Mouse (Mus musculus): Measurements from ENCODE around the gene Pdzd2. TPM values are rescaled to one million over a fixed set of nuclear protein-coding genes. Genes with fewer than 3 reads are reported as not detected.

Gene Pdzd2
- polyA plus RNA-seq, 1 experiment from 2014 or later: 3.3 TPM

GRCm38 (mm10) chr15:12738301-12739093, 1.2 kb downstream of the Pdzd2 start:
- DNase-seq (ENCODE audit: low spot score) (no peak), ATAC-seq (no peak)
- peak overlapping the region; percentile 57 for H3K4me3 ChIP-seq (ENCODE audit: low read depth, low read length)
- H3K27ac ChIP-seq (ENCODE audit: low read depth, low read length): no peak overlapping the region
- H3K4me2 ChIP-seq (ENCODE audit: low read length): peak overlapping the region; percentile 82
- no peaks in the 10 kb centered on the region for H3K4me1 ChIP-seq (ENCODE audit: control insufficient read depth, insufficient read depth, low read length)
- no peaks in the 10 kb centered on the region; the same call in 1 of the 2 replicates for H3K27me3 ChIP-seq (replicated peaks; ENCODE audit: control insufficient read depth, insufficient read depth, low read length)
- peak overlapping the region; percentile 65; the same call in 1 of the 2 replicates for H3K9ac ChIP-seq (ENCODE audit: low read length)
- 40% methylated on average over 10 of the region's 10 CpGs for WGBS
- no peaks in the 10 kb centered on the region for H3K9me3 ChIP-seq (replicated peaks; ENCODE audit: control insufficient read depth, low read length)
- no peaks in the 10 kb centered on the region for H3K36me3 ChIP-seq (ENCODE audit: control insufficient read depth, insufficient read depth, low read length)

- H3K27me3 ChIP-seq (replicated peaks; ENCODE audit: control insufficient read depth, insufficient read depth, low read length): no peaks in the 10 kb centered on the region; the same call in 1 of the 2 replicates
- no peak for DNase-seq (ENCODE audit: low spot score)
- H3K9me3 ChIP-seq (replicated peaks; ENCODE audit: control insufficient read depth, low read length): no peaks in the 10 kb centered on the region
- no peak overlapping the region for H3K4me2 ChIP-seq (ENCODE audit: low read length)
- ATAC-seq: no peak
- H3K4me3 ChIP-seq (ENCODE audit: low read depth, low read length): no peak overlapping the region
- WGBS: 31% methylated on average over 2 of the region's 2 CpGs
- H3K27ac ChIP-seq (ENCODE audit: low read depth, low read length): no peak overlapping the region
- no peaks in the 10 kb centered on the region for H3K36me3 ChIP-seq (ENCODE audit: control insufficient read depth, insufficient read depth, low read length)
- no peaks in the 10 kb centered on the region for H3K4me1 ChIP-seq (ENCODE audit: control insufficient read depth, insufficient read depth, low read length)
- H3K9ac ChIP-seq (ENCODE audit: low read length): no peak overlapping the region
Observed at GRCm38 (mm10) chr15:12735208-12735607, 4.5 kb downstream of the Pdzd2 start.

GRCm38 (mm10) chr15:12734221-12734620, 5.5 kb downstream of the Pdzd2 start:
- Histone ChIP-seq H3K36me3 (ENCODE audit: control insufficient read depth, insufficient read depth, low read length) (no peaks in the 10 kb centered on the region), H3K4me2 (ENCODE audit: low read length) (no peak overlapping the region), H3K4me1 (ENCODE audit: control insufficient read depth, insufficient read depth, low read length) (no peaks in the 10 kb centered on the region), H3K4me3 (ENCODE audit: low read depth, low read length) (no peak overlapping the region), H3K27ac (ENCODE audit: low read depth, low read length) (no peak overlapping the region), H3K9ac (ENCODE audit: low read length) (no peak overlapping the region), H3K27me3 (replicated peaks; ENCODE audit: control insufficient read depth, insufficient read depth, low read length) (no peaks in the 10 kb centered on the region; the same call in 1 of the 2 replicates), H3K9me3 (replicated peaks; ENCODE audit: control insufficient read depth, low read length) (no peaks in the 10 kb centered on the region)
- no peak for ATAC-seq
- WGBS: 77% methylated on average over 4 of the region's 4 CpGs
- DNase-seq (ENCODE audit: low spot score): no peak

GRCm38 (mm10) chr15:12732613-12733012, 7.1 kb downstream of the Pdzd2 start:
- no peaks in the 10 kb centered on the region for H3K27me3 ChIP-seq (replicated peaks; ENCODE audit: control insufficient read depth, insufficient read depth, low read length)
- H3K9ac ChIP-seq (ENCODE audit: low read length): no peak overlapping the region
- H3K27ac ChIP-seq (ENCODE audit: low read depth, low read length): no peak overlapping the region
- WGBS: 86% methylated on average over 11 of the region's 11 CpGs
- no peaks in the 10 kb centered on the region for H3K4me1 ChIP-seq (ENCODE audit: control insufficient read depth, insufficient read depth, low read length)
- no peak for ATAC-seq
- no peaks in the 10 kb centered on the region for H3K36me3 ChIP-seq (ENCODE audit: control insufficient read depth, insufficient read depth, low read length)
- H3K4me3 ChIP-seq (ENCODE audit: low read depth, low read length): no peak overlapping the region
- no peak overlapping the region for H3K4me2 ChIP-seq (ENCODE audit: low read length)
- no peaks in the 10 kb centered on the region for H3K9me3 ChIP-seq (replicated peaks; ENCODE audit: control insufficient read depth, low read length)
- no peak for DNase-seq (ENCODE audit: low spot score)

GRCm38 (mm10) chr15:12728381-12728780, 11.3 kb downstream of the Pdzd2 start:
- DNase-seq (ENCODE audit: low spot score): no peak
- ATAC-seq: no peak
- WGBS: 82% methylated on average over 4 of the region's 4 CpGs
- no peaks in the 10 kb centered on the region for H3K4me1 ChIP-seq (ENCODE audit: control insufficient read depth, insufficient read depth, low read length)
- no peaks in the 10 kb centered on the region for H3K27me3 ChIP-seq (replicated peaks; ENCODE audit: control insufficient read depth, insufficient read depth, low read length)
- H3K36me3 ChIP-seq (ENCODE audit: control insufficient read depth, insufficient read depth, low read length): no peaks in the 10 kb centered on the region
- H3K9me3 ChIP-seq (replicated peaks; ENCODE audit: control insufficient read depth, low read length): no peaks in the 10 kb centered on the region
- H3K4me2 ChIP-seq (ENCODE audit: low read length): no peak overlapping the region
- H3K4me3 ChIP-seq (ENCODE audit: low read depth, low read length): no peak overlapping the region
- H3K9ac ChIP-seq (ENCODE audit: low read length): no peak overlapping the region
- no peak overlapping the region for H3K27ac ChIP-seq (ENCODE audit: low read depth, low read length)

GRCm38 (mm10) chr15:12725256-12725655, 14.5 kb downstream of the Pdzd2 start:
- ATAC-seq (no peak), DNase-seq (ENCODE audit: low spot score) (no peak)
- no peaks in the 10 kb centered on the region for H3K36me3 ChIP-seq (ENCODE audit: control insufficient read depth, insufficient read depth, low read length)
- no peaks in the 10 kb centered on the region for H3K9me3 ChIP-seq (replicated peaks; ENCODE audit: control insufficient read depth, low read length)
- H3K4me2 ChIP-seq (ENCODE audit: low read length): no peak overlapping the region
- H3K4me1 ChIP-seq (ENCODE audit: control insufficient read depth, insufficient read depth, low read length): no peaks in the 10 kb centered on the region
- no peak overlapping the region for H3K4me3 ChIP-seq (ENCODE audit: low read depth, low read length)
- H3K9ac ChIP-seq (ENCODE audit: low read length): no peak overlapping the region
- H3K27me3 ChIP-seq (replicated peaks; ENCODE audit: control insufficient read depth, insufficient read depth, low read length): no peaks in the 10 kb centered on the region
- 81% methylated on average over 5 of the region's 5 CpGs for WGBS
- no peak overlapping the region for H3K27ac ChIP-seq (ENCODE audit: low read depth, low read length)

GRCm38 (mm10) chr15:12721684-12722500, 17.8 kb downstream of the Pdzd2 start:
- H3K27me3 ChIP-seq (replicated peaks; ENCODE audit: control insufficient read depth, insufficient read depth, low read length): no peaks in the 10 kb centered on the region
- H3K36me3 ChIP-seq (ENCODE audit: control insufficient read depth, insufficient read depth, low read length): no peaks in the 10 kb centered on the region

GRCm38 (mm10) chr15:12718819-12719218, 20.9 kb downstream of the Pdzd2 start:
- Histone ChIP-seq H3K4me1 (ENCODE audit: control insufficient read depth, insufficient read depth, low read length) (no peaks in the 10 kb centered on the region), H3K4me2 (ENCODE audit: low read length) (no peak overlapping the region), H3K9ac (ENCODE audit: low read length) (no peak overlapping the region), H3K36me3 (ENCODE audit: control insufficient read depth, insufficient read depth, low read length) (no peaks in the 10 kb centered on the region), H3K9me3 (replicated peaks; ENCODE audit: control insufficient read depth, low read length) (no peaks in the 10 kb centered on the region), H3K4me3 (ENCODE audit: low read depth, low read length) (no peak overlapping the region), H3K27me3 (replicated peaks; ENCODE audit: control insufficient read depth, insufficient read depth, low read length) (no peaks in the 10 kb centered on the region), H3K27ac (ENCODE audit: low read depth, low read length) (no peak overlapping the region)
- no peak for DNase-seq (ENCODE audit: low spot score)
- 84% methylated on average over 14 of the region's 14 CpGs for WGBS
- no peak for ATAC-seq

More at GRCm38 (mm10) chr15:12721684-12722500, 17.8 kb downstream of the Pdzd2 start:
- no peak overlapping the region for H3K4me3 ChIP-seq (ENCODE audit: low read depth, low read length)
- WGBS: 79% methylated on average over 6 of the region's 6 CpGs
- no peaks in the 10 kb centered on the region for H3K4me1 ChIP-seq (ENCODE audit: control insufficient read depth, insufficient read depth, low read length)
- H3K9me3 ChIP-seq (replicated peaks; ENCODE audit: control insufficient read depth, low read length): no peaks in the 10 kb centered on the region
- H3K4me2 ChIP-seq (ENCODE audit: low read length): no peak overlapping the region
- H3K9ac ChIP-seq (ENCODE audit: low read length): no peak overlapping the region
- DNase-seq (ENCODE audit: low spot score): no peak
- no peak overlapping the region for H3K27ac ChIP-seq (ENCODE audit: low read depth, low read length)
- no peak for ATAC-seq

GRCm38 (mm10) chr15:12717410-12717809, 22.3 kb downstream of the Pdzd2 start:
- 89% methylated on average over 3 of the region's 3 CpGs for WGBS
- Histone ChIP-seq H3K4me3 (ENCODE audit: low read depth, low read length) (no peak overlapping the region), H3K36me3 (ENCODE audit: control insufficient read depth, insufficient read depth, low read length) (no peaks in the 10 kb centered on the region), H3K27ac (ENCODE audit: low read depth, low read length) (no peak overlapping the region), H3K4me2 (ENCODE audit: low read length) (no peak overlapping the region), H3K27me3 (replicated peaks; ENCODE audit: control insufficient read depth, insufficient read depth, low read length) (no peaks in the 10 kb centered on the region), H3K9ac (ENCODE audit: low read length) (no peak overlapping the region), H3K9me3 (replicated peaks; ENCODE audit: control insufficient read depth, low read length) (no peaks in the 10 kb centered on the region), H3K4me1 (ENCODE audit: control insufficient read depth, insufficient read depth, low read length) (no peaks in the 10 kb centered on the region)
- DNase-seq (ENCODE audit: low spot score) (no peak), ATAC-seq (no peak)

Data from forebrain, embryonic 14.5 days (tissue).